Mouse (Mus musculus): ENCODE measurements around the gene Zfp281.

The Zfp281 gene

GRCm38 (mm10) chr1:136624146-136625018, at the start of gene Zfp281:
Gene Zfp281 (plus strand): TSS chr1:136624901.
- DNase-seq, result peak; percentile 94

DNA sequence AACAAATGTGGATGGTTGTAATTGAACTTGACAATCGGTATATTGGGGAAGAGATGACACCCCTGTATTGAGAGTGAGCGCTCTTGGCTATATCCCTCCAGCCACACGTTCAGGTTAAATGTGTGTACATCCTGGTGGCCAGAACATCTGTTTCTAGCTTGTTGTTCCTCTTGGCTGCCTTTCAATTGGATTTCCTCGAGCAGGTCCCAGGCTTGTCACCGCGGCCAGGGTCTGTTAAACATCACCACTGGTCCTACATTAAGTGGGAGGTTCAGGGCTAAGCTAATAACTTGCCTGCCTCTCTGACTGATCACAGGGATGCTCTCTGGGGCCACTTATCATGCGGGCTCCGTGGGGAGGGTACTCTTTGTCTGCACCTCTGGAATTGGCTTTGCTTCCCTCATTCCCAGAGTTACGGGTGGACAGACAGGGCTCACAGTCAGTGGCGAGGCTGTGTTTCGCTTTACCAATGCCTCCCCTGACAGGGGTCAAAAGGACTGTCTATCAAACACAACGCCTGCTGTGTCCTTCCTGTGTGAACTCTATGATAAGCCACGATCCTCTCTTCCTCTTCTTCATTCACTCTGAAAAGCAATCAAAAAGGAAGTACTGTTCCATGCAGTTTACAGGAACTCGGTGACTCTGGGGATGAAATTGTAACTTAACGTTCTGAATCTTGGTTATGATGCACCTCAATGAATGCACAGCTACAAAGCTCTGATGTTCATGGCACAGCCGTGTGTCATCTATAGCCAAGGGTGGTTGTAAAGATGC, 46.6 kb upstream of the Zfp281 start:
- no peak for DNase-seq

- no peak for DNase-seq
Observed at GRCm38 (mm10) chr1:136579360-136579759, 45.3 kb upstream of the Zfp281 start.

- no peak for DNase-seq
Observed at GRCm38 (mm10) chr1:136580266-136580665, 44.4 kb upstream of the Zfp281 start.

GRCm38 (mm10) chr1:136581841-136582240, 42.9 kb upstream of the Zfp281 start:
- no peak for DNase-seq

- DNase-seq, result no peak
Observed at GRCm38 (mm10) chr1:136587761-136588405, 36.8 kb upstream of the Zfp281 start.

- no peak for DNase-seq
Observed at GRCm38 (mm10) chr1:136588908-136589307, 35.8 kb upstream of the Zfp281 start.

DNA sequence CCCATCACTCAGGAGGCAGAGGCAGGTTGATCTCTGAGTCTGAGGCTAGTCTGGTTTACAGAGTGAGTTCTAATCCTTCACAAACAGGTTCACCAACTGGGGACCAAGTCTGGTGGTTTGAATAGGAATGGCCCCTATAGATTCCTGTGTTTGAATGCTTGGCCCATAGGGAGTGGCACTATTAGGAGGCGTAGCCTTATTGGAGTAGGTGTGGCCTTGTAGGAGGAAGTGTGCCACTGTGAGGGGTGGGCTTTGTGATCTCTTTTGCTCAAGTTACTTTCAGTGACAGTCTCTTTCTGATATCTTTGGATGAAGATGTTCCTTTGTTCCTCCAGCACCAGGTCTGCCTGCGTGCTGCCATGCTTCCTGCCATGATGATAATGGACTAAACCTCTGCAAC, 32.0 kb upstream of the Zfp281 start:
- no peak for DNase-seq

DNA sequence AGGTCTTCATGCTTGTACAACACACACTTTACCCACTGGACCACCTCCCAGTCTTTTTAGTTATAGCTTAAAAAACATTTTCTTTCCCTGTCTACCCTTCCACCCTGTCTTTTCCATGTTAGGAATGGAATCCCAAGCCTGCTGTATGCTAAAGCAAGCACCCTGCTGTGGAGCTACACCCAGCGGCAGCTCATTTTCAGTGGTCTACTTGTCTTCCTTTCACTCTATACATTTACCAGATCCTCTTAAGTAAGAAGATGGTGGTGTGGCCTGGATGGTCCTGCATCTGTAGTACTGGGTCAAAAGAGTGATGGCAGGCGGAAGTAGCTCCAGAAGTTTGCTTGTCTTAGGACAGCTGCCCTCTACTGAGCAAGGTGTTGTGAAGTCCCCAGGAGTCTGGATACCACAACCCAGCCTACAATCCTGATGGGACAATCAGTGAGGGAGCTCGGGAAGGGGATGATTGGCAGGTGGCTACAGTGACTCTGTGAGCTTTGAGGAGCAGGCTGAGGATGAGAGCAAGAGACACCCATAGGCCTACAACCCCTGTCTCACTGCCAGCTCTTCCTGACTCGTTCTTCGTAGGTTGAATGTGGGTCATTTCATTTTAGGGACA, 30.4 kb upstream of the Zfp281 start:
- no peak for DNase-seq

- DNase-seq, result no peak
Observed at GRCm38 (mm10) chr1:136596821-136597220, 27.9 kb upstream of the Zfp281 start.

- no peak for DNase-seq
Observed at GRCm38 (mm10) chr1:136598286-136598685, 26.4 kb upstream of the Zfp281 start.

DNA sequence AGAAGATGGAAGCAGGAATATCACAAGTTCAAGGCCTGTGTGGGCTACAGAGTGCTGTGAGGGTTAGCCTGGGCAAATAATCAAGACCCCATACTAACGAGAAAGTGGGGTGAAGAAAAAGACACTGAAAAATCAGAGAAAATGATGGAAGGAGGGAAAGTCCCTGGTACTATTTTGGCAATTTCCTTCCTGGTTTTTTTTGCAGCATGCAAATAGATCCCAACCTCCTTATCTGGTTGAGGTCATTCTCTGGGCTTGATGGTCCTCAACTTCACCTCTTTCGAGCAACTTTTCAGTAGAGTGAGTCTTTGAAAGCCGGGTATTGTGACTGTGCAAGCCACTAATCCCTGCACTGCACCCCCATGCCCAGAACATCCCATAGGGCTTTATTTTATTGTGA, 24.6 kb upstream of the Zfp281 start:
- DNase-seq, result no peak

DNA sequence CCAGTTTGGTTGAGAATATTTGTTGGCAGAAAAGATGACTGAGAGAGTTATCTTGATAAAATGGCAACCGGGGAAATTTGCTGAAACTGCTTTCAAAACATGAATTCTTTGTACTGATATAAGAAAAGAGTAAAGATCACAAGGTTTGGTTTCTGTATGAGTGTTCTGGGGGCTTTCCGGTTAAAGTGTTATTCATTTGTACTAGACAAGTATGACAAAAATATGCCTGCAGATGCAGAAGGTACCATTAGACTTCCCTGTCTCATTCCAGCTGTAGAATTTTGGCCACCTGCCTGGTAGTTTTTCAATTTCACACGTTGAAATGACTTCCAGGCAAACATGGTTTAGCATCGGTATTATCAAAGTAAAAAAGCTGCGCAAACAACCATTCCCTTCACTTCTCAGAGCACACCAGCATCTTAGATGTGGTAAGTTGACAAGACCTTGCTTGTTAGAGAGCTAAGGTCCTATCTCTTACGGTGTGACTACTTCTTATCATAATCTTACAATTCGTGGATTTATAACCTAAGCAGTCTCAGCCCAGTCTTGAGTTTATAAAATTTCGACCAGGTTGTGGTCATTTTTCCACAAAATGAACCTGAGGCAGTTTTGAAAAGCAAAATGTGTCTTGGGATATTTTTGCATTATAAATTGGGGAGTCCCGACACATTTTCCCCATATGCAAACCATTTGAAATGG, 23.9 kb upstream of the Zfp281 start:
- no peak for DNase-seq

GRCm38 (mm10) chr1:136601346-136601888, 23.3 kb upstream of the Zfp281 start:
- DNase-seq, result no peak

DNA sequence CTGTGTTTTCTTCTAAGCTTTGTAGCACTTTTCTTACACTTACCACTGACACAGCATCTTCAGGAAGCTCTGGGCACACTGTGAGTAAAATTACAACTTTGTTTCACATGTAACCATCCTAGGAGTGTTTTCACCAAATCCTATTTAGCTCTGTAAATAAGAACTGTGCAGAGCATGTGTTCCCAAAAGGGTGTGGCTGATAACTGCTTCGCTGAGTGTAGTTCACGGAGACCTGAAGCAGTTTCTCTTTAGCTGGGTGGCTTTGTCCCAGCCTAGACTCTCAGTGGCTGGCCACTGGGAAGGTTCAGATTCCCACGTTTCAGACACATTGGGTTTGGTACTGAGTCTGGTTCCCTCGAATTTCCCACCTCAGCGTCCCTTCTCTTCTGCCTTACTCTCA, 22.4 kb upstream of the Zfp281 start:
- DNase-seq, result no peak

DNA sequence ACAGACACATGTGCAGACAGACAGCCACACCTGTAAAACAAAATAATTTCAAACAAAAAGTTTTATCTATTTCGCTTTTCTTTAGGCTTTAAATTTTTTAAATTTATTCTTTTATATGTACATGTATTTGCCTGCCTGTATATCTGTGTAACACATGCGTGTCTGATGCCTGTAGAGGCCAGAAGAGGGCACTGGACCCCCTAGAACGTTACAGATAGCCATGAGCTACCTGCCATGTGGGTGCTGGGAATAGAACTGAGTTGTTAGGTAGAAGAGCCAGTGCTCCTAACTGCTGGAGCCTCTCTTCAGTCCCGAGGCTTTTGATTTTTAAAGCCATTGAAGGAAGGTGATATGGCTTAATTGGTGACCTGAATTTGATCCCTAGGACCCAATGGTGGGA, 20.5 kb upstream of the Zfp281 start:
- no peak for DNase-seq

DNA sequence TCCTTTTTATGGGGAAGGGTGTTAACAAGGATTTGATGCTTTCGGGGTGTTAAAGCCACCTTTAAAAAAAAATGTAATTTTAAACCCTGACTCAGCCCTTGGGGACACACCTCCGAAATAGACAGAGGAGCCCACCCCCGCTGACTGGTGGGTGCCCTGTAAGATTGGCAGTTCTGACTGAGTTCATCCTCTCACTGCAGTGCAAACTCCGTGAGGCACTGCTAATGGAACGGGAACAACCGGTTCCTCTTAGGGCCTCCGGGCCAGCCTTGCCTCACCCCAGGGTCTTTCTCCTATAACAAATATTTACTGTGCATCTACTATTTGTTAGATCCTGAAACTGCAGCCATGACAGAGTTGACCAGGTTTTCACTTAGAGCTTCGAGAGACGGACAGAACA, 18.9 kb upstream of the Zfp281 start:
- no peak for DNase-seq

DNA sequence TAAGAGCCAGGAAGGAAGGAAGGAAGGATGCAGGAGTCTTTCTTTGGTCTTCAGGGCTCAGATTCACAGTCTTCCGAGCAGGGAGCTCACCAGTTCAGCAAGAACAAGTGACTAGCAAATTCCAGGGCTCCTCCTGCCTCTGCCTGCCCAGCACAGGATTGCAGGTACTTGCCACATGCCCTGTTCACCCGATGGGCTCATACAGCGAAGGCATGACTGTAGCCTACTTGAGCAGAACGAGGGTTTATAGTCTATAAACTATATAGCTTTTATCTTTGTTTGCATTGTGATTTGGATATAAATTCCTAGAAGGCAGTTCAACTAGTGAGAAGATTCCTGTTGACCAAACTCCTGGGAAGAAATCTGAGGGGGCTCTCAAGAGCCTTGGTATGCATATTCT, 18.4 kb upstream of the Zfp281 start:
- no peak for DNase-seq

- no peak for DNase-seq
Observed at GRCm38 (mm10) chr1:136608339-136609261, 16.1 kb upstream of the Zfp281 start.

- DNase-seq, result no peak
Observed at GRCm38 (mm10) chr1:136611803-136612202, 12.9 kb upstream of the Zfp281 start.

GRCm38 (mm10) chr1:136613300-136613751, 11.4 kb upstream of the Zfp281 start:
- no peak for DNase-seq

Measured in cerebellum, adult 9-11 months (tissue).